Mouse (Mus musculus) R1 (cell line): ENCODE results near the gene Adamts15.

Experiments used
- DNase-seq: peaks from one replicate; pipeline ENCODE4 v3.0.0-alpha.2; 2018; ENCODE audit warnings: low read depth, low spot score

Gene Adamts15

GRCm38 (mm10) chr9:30921261-30922103, 770 bp downstream of the Adamts15 start:
- peak; percentile 51 for DNase-seq

GRCm38 (mm10) chr9:30920736-30921135, 1.5 kb downstream of the Adamts15 start:
- DNase-seq, result peak; percentile 91

GRCm38 (mm10) chr9:30919686-30920085, 2.6 kb downstream of the Adamts15 start:
- no peak for DNase-seq

GRCm38 (mm10) chr9:30918466-30919356, 3.5 kb downstream of the Adamts15 start:
- no peak for DNase-seq

GRCm38 (mm10) chr9:30916266-30916968, 5.8 kb downstream of the Adamts15 start:
- DNase-seq, result no peak

GRCm38 (mm10) chr9:30914241-30914640, 8.0 kb downstream of the Adamts15 start:
- DNase-seq, result no peak

GRCm38 (mm10) chr9:30913429-30913828, 8.8 kb downstream of the Adamts15 start:
- DNase-seq, result no peak

- no peak for DNase-seq
Observed at GRCm38 (mm10) chr9:30912161-30912560, 10.1 kb downstream of the Adamts15 start.

- no peak for DNase-seq
Observed at GRCm38 (mm10) chr9:30910491-30910890, 11.8 kb downstream of the Adamts15 start.

- no peak for DNase-seq
Observed at GRCm38 (mm10) chr9:30908973-30909372, 13.3 kb downstream of the Adamts15 start.

GRCm38 (mm10) chr9:30908296-30908690, 14.0 kb downstream of the Adamts15 start:
- no peak for DNase-seq

- peak; percentile 24 for DNase-seq
Observed at GRCm38 (mm10) chr9:30907677-30908295, 14.5 kb downstream of the Adamts15 start.

GRCm38 (mm10) chr9:30906426-30906825, 15.8 kb downstream of the Adamts15 start:
- DNase-seq, result no peak

- no peak for DNase-seq
Observed at GRCm38 (mm10) chr9:30905861-30906260, 16.4 kb downstream of the Adamts15 start.

GRCm38 (mm10) chr9:30903266-30903665, 19.0 kb downstream of the Adamts15 start:
- no peak for DNase-seq

GRCm38 (mm10) chr9:30902641-30903040, 19.6 kb downstream of the Adamts15 start:
- DNase-seq, result no peak

- no peak for DNase-seq
Observed at GRCm38 (mm10) chr9:30902152-30902551, 20.1 kb downstream of the Adamts15 start.

GRCm38 (mm10) chr9:30897169-30897568, 25.1 kb downstream of the Adamts15 start:
- DNase-seq, result no peak

- DNase-seq, result no peak
Observed at GRCm38 (mm10) chr9:30896752-30897151, 25.5 kb downstream of the Adamts15 start.

GRCm38 (mm10) chr9:30895618-30896017, 26.6 kb downstream of the Adamts15 start:
- no peak for DNase-seq

GRCm38 (mm10) chr9:30886276-30886675, 36.0 kb downstream of the Adamts15 start:
- DNase-seq, result no peak
